Mouse (Mus musculus) stomach, adult 2 months (tissue): ENCODE results near the gene Psmc3ip. TPM values are rescaled to one million over a fixed set of nuclear protein-coding genes. Genes with fewer than 3 reads are reported as not detected.

ENCODE experiments used
- polyA plus RNA-seq: library from polyadenylated mRNA; depleted of rRNA; stranded (reverse); fragments of >200 nt; gene quantifications from 2 replicates; pipeline ENCODE4 v1.2.3, GENCODE M21; 2012; rRNA removed

Psmc3ip gene
- 0.12 and 0.17 TPM in 2 replicates for polyA plus RNA-seq

DNA sequence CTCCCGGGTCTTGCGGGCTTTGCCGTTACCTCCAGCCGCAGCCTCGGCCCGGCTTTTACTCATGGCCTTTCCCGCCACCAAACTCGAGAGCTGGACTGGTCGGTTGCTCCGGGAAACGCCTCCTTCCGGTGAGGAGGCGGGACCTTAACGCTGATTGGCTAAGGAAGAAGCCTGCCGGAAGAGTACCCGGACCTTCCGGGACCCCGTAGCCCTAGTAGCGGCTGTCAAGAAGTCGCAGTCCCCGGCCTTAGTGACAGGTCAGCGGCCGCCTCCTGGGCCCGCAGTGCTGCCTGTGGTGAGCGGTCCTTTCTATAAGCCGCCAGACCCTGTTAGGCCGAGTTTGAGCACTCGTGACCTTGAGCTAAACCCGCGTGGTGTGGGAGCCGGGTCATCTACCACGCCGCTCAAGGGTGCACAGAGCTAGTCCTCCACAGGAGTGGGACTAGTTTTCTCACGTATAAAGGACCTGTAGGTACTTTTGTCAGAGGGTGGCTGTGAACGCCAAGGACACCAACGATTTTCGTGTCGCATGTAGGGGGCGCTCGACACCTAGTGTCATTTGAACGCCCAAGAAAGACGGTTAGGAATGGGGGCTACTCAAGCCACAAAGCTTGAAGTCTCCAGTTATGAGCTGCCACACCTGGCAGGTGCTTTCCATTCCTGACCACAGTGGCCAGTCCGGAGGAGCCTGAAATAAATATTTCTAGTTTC, at the start of gene Psmc3ip:
Psmc3ip (minus strand) TSS at position 123 of the 711 bp plus-strand sequence.

GRCm38 (mm10) chr11:101119761-101120544, 24.7 kb upstream of the Psmc3ip start, which contains the start of the genes Retreg3 and Tubg1:
Gene Retreg3, minus strand, starts transcription at chr11:101119893.
Gene Tubg1, plus strand, starts transcription at chr11:101119938.

DNA sequence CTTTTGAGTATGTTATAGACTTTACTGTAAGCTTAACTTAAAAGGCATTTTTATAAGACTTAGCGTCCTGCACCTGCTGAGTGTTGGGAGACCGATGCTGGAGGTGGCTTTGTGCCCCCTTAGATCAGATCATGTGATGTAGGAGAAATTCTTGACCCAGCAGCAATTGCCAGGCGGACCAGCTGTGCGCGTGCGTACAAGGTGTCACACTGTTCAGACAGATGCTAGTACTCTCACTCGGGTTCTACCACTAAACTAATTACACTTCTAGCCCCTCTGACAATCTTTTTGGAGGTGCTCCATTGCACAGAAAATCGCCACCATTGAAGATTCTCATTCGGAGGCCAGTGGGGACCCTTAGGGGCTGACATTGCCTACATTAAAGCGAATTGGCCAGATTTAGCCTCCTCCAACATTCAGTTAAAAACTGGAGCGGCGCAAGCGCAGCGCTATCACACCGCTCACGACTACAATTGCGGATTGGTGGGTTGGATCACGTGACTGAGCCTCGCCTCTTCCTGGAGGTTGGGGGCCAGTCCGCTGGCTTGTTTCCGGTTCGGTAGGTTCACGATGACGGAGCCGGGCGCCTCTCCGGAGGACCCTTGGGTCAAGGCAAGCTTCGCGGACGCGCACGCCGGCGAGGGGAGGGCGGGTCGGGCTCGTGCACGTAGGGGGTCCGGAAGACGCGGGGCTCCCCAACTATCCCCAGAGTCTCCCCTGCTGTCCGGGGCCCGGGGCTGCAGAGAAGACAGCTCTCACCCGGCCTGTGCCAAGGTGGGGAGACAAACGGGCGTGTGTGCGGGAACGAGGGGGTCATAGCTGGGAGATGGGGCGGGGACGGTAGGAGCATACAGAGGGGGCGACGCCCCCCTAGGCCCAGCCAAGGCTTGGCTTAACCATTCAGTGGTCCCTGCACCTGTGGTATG, 8.2 kb downstream of the Psmc3ip start, which contains the start of gene Mlx:
Mlx (plus strand) TSS at position 522 of the 926 bp plus-strand sequence.

DNA sequence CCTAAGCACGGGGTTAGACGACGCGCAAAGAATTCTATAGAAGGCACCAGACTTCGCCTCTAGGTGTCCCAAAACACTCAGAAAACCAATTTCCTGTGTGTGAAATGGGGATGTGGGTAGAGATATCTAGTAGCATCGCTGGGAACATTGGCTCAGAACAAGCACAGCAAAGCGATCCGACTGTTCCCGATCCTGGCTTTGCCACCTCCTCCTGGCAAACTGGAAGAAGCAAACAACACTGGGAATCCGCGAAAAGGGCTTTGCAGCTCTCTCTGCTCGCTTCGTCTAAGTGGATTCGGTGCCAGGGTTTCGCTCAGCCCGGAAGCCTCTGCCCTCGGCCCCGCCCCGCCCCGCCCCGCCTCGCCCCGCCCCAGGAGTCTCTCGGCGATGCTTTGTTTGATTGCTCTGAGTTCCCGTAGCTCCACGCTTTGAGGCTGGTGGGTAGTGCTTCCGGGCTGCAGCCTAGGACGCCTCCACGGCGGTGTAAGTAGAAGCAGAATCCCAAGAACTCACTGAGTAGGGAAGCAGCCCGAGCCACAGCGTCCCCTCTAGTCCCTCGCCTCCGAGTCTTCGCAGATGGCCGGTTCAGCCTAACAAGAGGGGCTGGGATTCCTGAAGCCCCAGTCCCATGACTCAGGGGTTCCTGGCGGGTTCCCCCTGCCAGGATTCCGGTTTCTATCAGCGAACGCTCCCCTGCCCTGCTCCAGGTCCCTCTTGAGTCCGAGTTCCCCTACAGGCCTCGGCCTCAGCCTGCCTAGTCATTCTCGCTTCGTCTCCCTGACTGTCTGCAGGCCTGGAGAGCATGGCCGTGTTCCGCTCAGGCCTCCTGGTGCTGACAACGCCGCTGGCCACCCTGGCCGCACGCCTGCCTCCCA, 12.8 kb downstream of the Psmc3ip start, which contains the start of gene Coasy:
Coasy (plus strand) TSS at position 358 of the 875 bp plus-strand sequence.

GRCm38 (mm10) chr11:101078121-101078520, 17.1 kb downstream of the Psmc3ip start, which contains the start of gene Hsd17b1:
Gene Hsd17b1, plus strand, starts transcription at chr11:101078411.

DNA sequence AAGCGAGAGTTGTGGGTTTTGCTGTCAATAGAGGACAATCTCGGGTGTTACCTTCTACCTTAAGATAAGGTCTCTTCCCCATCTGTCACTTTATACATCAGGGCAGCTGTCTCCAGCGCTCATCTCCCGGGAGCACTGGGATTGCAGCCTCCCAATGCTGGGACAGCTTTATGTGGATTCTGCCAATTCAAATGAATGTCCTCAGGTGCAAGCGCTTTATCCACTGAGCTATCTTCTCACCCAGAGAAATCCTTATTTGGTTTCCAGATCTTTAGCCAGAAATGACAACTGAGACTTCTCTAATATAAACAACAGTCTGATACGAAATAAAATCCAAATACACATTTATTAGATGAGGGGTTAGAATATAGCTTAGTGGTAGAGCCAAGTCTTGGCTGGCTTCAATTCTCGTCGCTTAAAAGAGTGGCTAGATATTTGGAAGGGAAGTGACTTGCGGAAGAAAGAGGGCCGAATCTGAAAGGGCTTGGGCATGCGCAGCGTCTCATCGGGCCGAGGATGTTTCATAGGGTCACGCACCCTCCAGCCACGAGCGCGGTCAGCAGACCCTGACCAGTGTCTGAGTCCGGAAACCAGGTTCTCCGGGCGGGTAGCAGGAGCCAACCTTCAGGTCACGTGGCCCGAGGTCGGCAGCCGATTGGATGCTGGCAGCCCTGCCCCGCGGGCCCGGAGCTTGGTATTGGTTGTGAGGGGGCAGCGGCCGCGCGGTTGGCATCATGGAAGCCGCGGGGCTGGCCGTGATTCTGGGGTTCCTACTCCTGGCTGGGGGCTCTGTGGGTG, 25.6 kb downstream of the Psmc3ip start, which contains the start of gene Naglu:
Naglu (plus strand) TSS at position 622 of the 798 bp plus-strand sequence.

Other genes with a start within 250 kb of the Psmc3ip start
- 7.1 and 7.4 TPM in 2 replicates for gene Stat5b, start 244.7 kb downstream of the Psmc3ip start, polyA plus RNA-seq
- gene Stat5a, start 236.1 kb downstream of the Psmc3ip start, polyA plus RNA-seq: 12.2 and 12.6 TPM in 2 replicates
- gene Stat3, start 155.9 kb downstream of the Psmc3ip start, polyA plus RNA-seq: 31.8 and 35.5 TPM in 2 replicates
- gene Cavin1, start 124.5 kb downstream of the Psmc3ip start, polyA plus RNA-seq: 51.6 and 78.4 TPM in 2 replicates
- gene Atp6v0a1, start 86.0 kb downstream of the Psmc3ip start, polyA plus RNA-seq: 46.3 and 53.1 TPM in 2 replicates
- gene Naglu, start 25.4 kb downstream of the Psmc3ip start, polyA plus RNA-seq: 19.1 and 22.4 TPM in 2 replicates
- gene Hsd17b1, start 17.0 kb downstream of the Psmc3ip start, polyA plus RNA-seq: 0.17 and 0.28 TPM in 2 replicates
- 21.0 and 26.1 TPM in 2 replicates for gene Coasy, start 12.9 kb downstream of the Psmc3ip start, polyA plus RNA-seq
- 30.3 and 32.5 TPM in 2 replicates for gene Mlx, start 8.2 kb downstream of the Psmc3ip start, polyA plus RNA-seq
- gene Retreg3, start 24.5 kb upstream of the Psmc3ip start, polyA plus RNA-seq: 22.6 and 22.7 TPM in 2 replicates
- 8.8 and 9.5 TPM in 2 replicates for gene Tubg1, start 24.5 kb upstream of the Psmc3ip start, polyA plus RNA-seq
- gene Tubg2, start 60.5 kb upstream of the Psmc3ip start, polyA plus RNA-seq: 2.2 and 2.7 TPM in 2 replicates
- 2.1 and 3.0 TPM in 2 replicates for gene Cntnap1, start 75.1 kb upstream of the Psmc3ip start, polyA plus RNA-seq
- 48.6 and 67.7 TPM in 2 replicates for gene Plekhh3, start 75.9 kb upstream of the Psmc3ip start, polyA plus RNA-seq
- 0.55 TPM in 1 of 2 replicates, not detected in the other for gene Ccr10, start 80.0 kb upstream of the Psmc3ip start, polyA plus RNA-seq
- 9.5 and 10.8 TPM in 2 replicates for gene Ezh1, start 131.0 kb upstream of the Psmc3ip start, polyA plus RNA-seq
- 28.0 and 40.4 TPM in 2 replicates for gene Ramp2, start 150.6 kb upstream of the Psmc3ip start, polyA plus RNA-seq
- gene Vps25, start 158.3 kb upstream of the Psmc3ip start, polyA plus RNA-seq: 72.1 and 77.8 TPM in 2 replicates
- gene Wnk4, start 165.1 kb upstream of the Psmc3ip start, polyA plus RNA-seq: 11.2 TPM in 2 replicates
- gene Cntd1, start 183.6 kb upstream of the Psmc3ip start, polyA plus RNA-seq: 0.04 and 0.05 TPM in 2 replicates
- gene Coa3, start 183.7 kb upstream of the Psmc3ip start, polyA plus RNA-seq: 322 and 371 TPM in 2 replicates
- gene Becn1, start 206.8 kb upstream of the Psmc3ip start, polyA plus RNA-seq: 45.6 and 56.4 TPM in 2 replicates
- 15.1 and 19.9 TPM in 2 replicates for gene Psme3, start 220.8 kb upstream of the Psmc3ip start, polyA plus RNA-seq
- 2.2 and 2.3 TPM in 2 replicates for gene Aoc2, start 229.6 kb upstream of the Psmc3ip start, polyA plus RNA-seq
- gene Aoc3, start 235.2 kb upstream of the Psmc3ip start, polyA plus RNA-seq: 10.8 and 13.3 TPM in 2 replicates